Mouse (Mus musculus): Measurements from ENCODE around the gene Pcmt1.

- TF ChIP-seq CTCF (IDR thresholded peaks at IDR 0.05; ENCODE audit: extremely low read depth, insufficient read depth, insufficient read length, insufficient replicate concordance), result no peak
- TF ChIP-seq POLR2A (IDR thresholded peaks at IDR 0.05; ENCODE audit: low read depth, low read length), result 0 out of 2 replicates have a peak, but pooled peaks have one; percentile 8
Measured at GRCm38 (mm10) chr10:7662471-7663141, 18.3 kb downstream of the Pcmt1 start.
